Comparison of ENCODE assay signal across 8 mouse cellular contexts in the genomic region with DNA sequence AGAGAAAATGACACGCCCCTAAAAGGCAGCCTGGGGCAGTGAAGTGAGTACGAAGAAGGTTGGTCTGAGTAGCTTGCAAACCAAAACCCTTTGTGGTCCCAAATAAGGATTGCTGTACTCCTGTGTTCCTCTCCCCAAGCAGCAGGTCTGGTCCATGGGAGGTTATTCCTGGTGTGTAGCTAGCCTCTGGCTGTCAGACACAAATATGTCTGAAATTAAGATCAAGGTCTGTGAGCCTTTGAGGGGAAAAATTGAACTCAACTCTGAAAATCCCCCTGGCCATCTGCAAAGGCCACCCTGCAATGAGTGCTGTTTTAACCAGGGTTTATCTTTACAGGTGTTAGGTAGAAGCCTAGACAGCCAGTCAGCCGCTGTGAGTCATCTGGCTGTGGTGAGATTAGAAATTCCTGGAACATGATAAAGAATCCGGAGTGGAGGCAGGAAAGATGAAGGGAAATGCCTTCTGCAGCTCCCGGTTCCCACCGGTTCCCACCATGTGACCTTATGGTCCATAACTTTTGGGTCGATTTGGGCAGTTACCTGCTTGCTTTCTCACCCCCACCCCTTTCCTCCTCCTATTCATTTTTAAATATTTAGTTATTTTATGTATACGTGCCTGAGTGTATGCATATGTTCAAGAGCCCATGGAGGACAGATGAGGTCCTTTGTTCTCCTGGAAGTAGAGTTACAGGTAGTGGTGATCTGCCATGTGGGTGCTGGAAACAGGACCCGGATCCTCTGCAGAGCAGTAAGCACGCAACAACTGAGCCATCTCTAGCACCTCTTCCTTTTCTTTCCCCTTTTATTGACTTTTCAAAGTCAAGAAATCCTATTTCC.
DNase-seq lines count a peak whose midpoint lies in the region; ATAC-seq and TF ChIP-seq lines count a peak whose summit lies in the region.

No protein-coding gene starts in this region.

- no peak overlapping the region for H3K27ac ChIP-seq in hindbrain, embryonic 12.5 days
- no peak overlapping the region for H3K27ac ChIP-seq in layer of hippocampus, adult 2 months

- WGBS in hindbrain, embryonic 12.5 days, result 13% methylated on average over 10 of the region's 10 CpGs

- H3K9me3 ChIP-seq in G1E (replicated peaks), result peaks cover 9% of the 10 kb centered on the region
- no peaks in the 10 kb centered on the region for H3K9me3 ChIP-seq in hindbrain, embryonic 12.5 days (replicated peaks)

- H3K4me3 ChIP-seq in G1E (ENCODE audit: low read depth, low read length), result no peak overlapping the region
- no peak overlapping the region for H3K4me3 ChIP-seq in hindbrain, embryonic 12.5 days
- H3K4me3 ChIP-seq in layer of hippocampus, adult 2 months, result no peak overlapping the region

- no peaks in the 10 kb centered on the region for H3K27me3 ChIP-seq in G1E (ENCODE audit: insufficient read depth, low read length)
- peaks cover 24% of the 10 kb centered on the region for H3K27me3 ChIP-seq in hindbrain, embryonic 12.5 days

- no peaks in the 10 kb centered on the region for H3K4me1 ChIP-seq in G1E (ENCODE audit: insufficient read depth, low read depth, low read length)
- no peaks in the 10 kb centered on the region for H3K4me1 ChIP-seq in hindbrain, embryonic 12.5 days

- peak; percentile 30 for DNase-seq in adrenal gland, adult 2 months
- no peak for DNase-seq in adrenal gland, postnatal 10 days
- no peak for DNase-seq in G1E (ENCODE audit: low spot score)
- DNase-seq in lung, postnatal 25 days (ENCODE audit: low spot score), result peak; percentile 8
- DNase-seq in layer of hippocampus, adult 2 months (ENCODE audit: low spot score in 2 of 2), result no peak
- DNase-seq in layer of hippocampus, adult 9-10 months (ENCODE audit: low spot score), result no peak
- no peak for DNase-seq in cerebellum, postnatal 4 days (ENCODE audit: low spot score in 2 of 2)

- no peaks in the 10 kb centered on the region for H3K36me3 ChIP-seq in G1E (replicated peaks)
- H3K36me3 ChIP-seq in hindbrain, embryonic 12.5 days, result no peaks in the 10 kb centered on the region

- no peak for TF ChIP-seq CTCF in G1E (IDR thresholded peaks at IDR 0.05; ENCODE audit: low read depth, low read length)
- no peak for TF ChIP-seq CTCF in layer of hippocampus, adult 2 months (conservative IDR thresholded peaks at IDR 0.05)

- H3K9ac ChIP-seq in hindbrain, embryonic 12.5 days, result no peak overlapping the region

- ATAC-seq in G1E (ENCODE audit: extremely low read depth, insufficient number of reproducible peaks, low FRiP score, poor library complexity, severe bottlenecking), result peak; percentile 50; the same call in 1 of the 2 replicates
- no peak for ATAC-seq in hindbrain, embryonic 12.5 days (ENCODE audit: low FRiP score)

- peak overlapping the region; percentile 69 for H3K4me2 ChIP-seq in hindbrain, embryonic 12.5 days (replicated peaks)

Comparison
In these comparisons a context has a peak if more than half of its experiments do, and no peak if none do; other contexts are left out.
1. DNase-seq: peak in adrenal gland, adult 2 months (single experiment) and lung, postnatal 25 days (single experiment); none in adrenal gland, postnatal 10 days (single experiment), G1E (single experiment), layer of hippocampus, adult 2 months (0 of 2), layer of hippocampus, adult 9-10 months (single experiment) and cerebellum, postnatal 4 days (0 of 2).